Mouse (Mus musculus) urinary bladder, postnatal 10 days (tissue): ENCODE measurements around the gene Tlr5.

Experiments
- DNase-seq: peaks from one replicate; pipeline ENCODE4 v3.0.0; 2022; ENCODE audit warnings: low spot score

The Tlr5 gene

GRCm38 (mm10) chr1:182953667-182954066 lies 921 bp upstream of the Tlr5 start:
- no peak for DNase-seq

GRCm38 (mm10) chr1:182955047-182955620 lies 546 bp downstream of the Tlr5 start:
- no peak for DNase-seq

GRCm38 (mm10) chr1:182956186-182956960 lies 1.8 kb downstream of the Tlr5 start:
- no peak for DNase-seq

- no peak for DNase-seq
Observed at GRCm38 (mm10) chr1:182957001-182957757, 2.6 kb downstream of the Tlr5 start.

- DNase-seq: no peak
Observed at GRCm38 (mm10) chr1:182957826-182958544, 3.4 kb downstream of the Tlr5 start.

- DNase-seq: no peak
Observed at GRCm38 (mm10) chr1:182958824-182959223, 4.2 kb downstream of the Tlr5 start.

GRCm38 (mm10) chr1:182959251-182959691 lies 4.7 kb downstream of the Tlr5 start:
- DNase-seq: no peak

- peak; percentile 53 for DNase-seq
Observed at GRCm38 (mm10) chr1:182959811-182960455, 5.3 kb downstream of the Tlr5 start.

GRCm38 (mm10) chr1:182961076-182961475 lies 6.5 kb downstream of the Tlr5 start:
- DNase-seq: no peak

GRCm38 (mm10) chr1:182963329-182963728 lies 8.7 kb downstream of the Tlr5 start:
- no peak for DNase-seq

- DNase-seq: no peak
Observed at GRCm38 (mm10) chr1:182964855-182965466, 10.4 kb downstream of the Tlr5 start.

- no peak for DNase-seq
Observed at GRCm38 (mm10) chr1:182968732-182969131, 14.1 kb downstream of the Tlr5 start.

GRCm38 (mm10) chr1:182972240-182972639 lies 17.7 kb downstream of the Tlr5 start:
- DNase-seq: no peak

- DNase-seq: no peak
Observed at GRCm38 (mm10) chr1:182974826-182975225, 20.2 kb downstream of the Tlr5 start.

- no peak for DNase-seq
Observed at GRCm38 (mm10) chr1:182980702-182981101, 26.1 kb downstream of the Tlr5 start.

GRCm38 (mm10) chr1:182982995-182983394 lies 28.4 kb downstream of the Tlr5 start:
- peak; percentile 75 for DNase-seq

- no peak for DNase-seq
Observed at GRCm38 (mm10) chr1:182983496-182984127, 29.0 kb downstream of the Tlr5 start.

GRCm38 (mm10) chr1:182986243-182986642 lies 31.7 kb downstream of the Tlr5 start:
- DNase-seq: no peak

GRCm38 (mm10) chr1:182986750-182987149 lies 32.2 kb downstream of the Tlr5 start:
- no peak for DNase-seq

- DNase-seq: no peak
Observed at GRCm38 (mm10) chr1:182987801-182988200, 33.2 kb downstream of the Tlr5 start.

GRCm38 (mm10) chr1:182988646-182989045 lies 34.1 kb downstream of the Tlr5 start:
- DNase-seq: no peak
